Mouse (Mus musculus) cortical plate, adult 2 months (tissue): Measurements from ENCODE around the gene Gm42688.

Source experiments
- CTCF ChIP-seq: fragments of 200-500 bp; IDR thresholded peaks from 2 replicates; pipeline ENCODE4 v1.5.1; 2011; ENCODE audit warnings: mild to moderate bottlenecking, control low read depth, low read length; ENCODE audit not compliant: insufficient read depth; ENCODE audit errors: extremely low read depth
- POLR2A ChIP-seq: fragments of 200-500 bp; IDR thresholded peaks from 2 replicates; pipeline ENCODE4 v1.6.1; 2011; ENCODE audit warnings: mild to moderate bottlenecking, low read length, control low read depth; ENCODE audit not compliant: insufficient read depth; ENCODE audit errors: extremely low read depth

- TF ChIP-seq CTCF (no peak), POLR2A (no peak)
Measured at GRCm38 (mm10) chr6:83117165-83117438, 15.7 kb downstream of the Gm42688 start.
